Mouse (Mus musculus) liver, embryonic 14 days (tissue): ENCODE data around the gene Banf2. TPM values are rescaled to one million over a fixed set of nuclear protein-coding genes. Genes with fewer than 3 reads are reported as not detected.

Experiments used
- polyA plus RNA-seq: library from polyadenylated mRNA; depleted of rRNA; stranded (reverse); fragments of >200 nt; gene quantifications from 2 replicates; pipeline ENCODE4 v1.2.3, GENCODE M21; 2012; rRNA removed

The Banf2 gene
- polyA plus RNA-seq: not detected in 2 replicates

GRCm38 (mm10) chr2:144032664-144033063 is at the start of gene Banf2:
Gene Banf2 (plus strand): TSS chr2:144033059.

GRCm38 (mm10) chr2:144011080-144011551 is 21.7 kb upstream of the Banf2 start, which contains the start of gene Rrbp1:
Gene Rrbp1 (minus strand): TSS chr2:144011263.

Other genes with a start within 250 kb of the Banf2 start
- gene Bfsp1, start 169.9 kb upstream of the Banf2 start, polyA plus RNA-seq: 0.09 and 0.17 TPM in 2 replicates
- gene Dstn, start 117.7 kb upstream of the Banf2 start, polyA plus RNA-seq: 34.2 and 42.7 TPM in 2 replicates
- gene Rrbp1, start 21.8 kb upstream of the Banf2 start, polyA plus RNA-seq: 89.0 and 101 TPM in 2 replicates
- 6.2 and 6.8 TPM in 2 replicates for gene Mgme1, start 237.6 kb downstream of the Banf2 start, polyA plus RNA-seq
- 72.4 and 81.4 TPM in 2 replicates for gene Snx5, start 237.8 kb downstream of the Banf2 start, polyA plus RNA-seq